Mouse (Mus musculus) liver, embryonic 12.5 days (tissue): ENCODE data around the gene Arfgef2. TPM values are rescaled to one million over a fixed set of nuclear protein-coding genes. Genes with fewer than 3 reads are reported as not detected.

ENCODE experiments used
- ATAC-seq: fragments of 200-750 bp; cut with Nextera tagmentation; 2 replicates; pipeline ENCODE4 v1.8.0; 2017; ENCODE audit warnings: moderate number of reproducible peaks, mild to moderate bottlenecking, moderate library complexity
- H3K27ac ChIP-seq: fragments of 300-500 bp; sonication (generic); 2 replicates; pipeline ENCODE4 v1.5.1; 2016; ENCODE audit warnings: mild to moderate bottlenecking
- H3K27me3 ChIP-seq: fragments of 300-500 bp; sonication (generic); replicated peaks from 2 replicates; pipeline ENCODE4 v1.6.1; 2016; ENCODE audit warnings: mild to moderate bottlenecking, moderate library complexity
- H3K36me3 ChIP-seq: fragments of 300-500 bp; sonication (generic); 2 replicates; pipeline ENCODE4 v1.6.1; 2016; ENCODE audit warnings: mild to moderate bottlenecking, moderate library complexity
- H3K4me1 ChIP-seq: fragments of 300-500 bp; sonication (generic); 2 replicates; pipeline ENCODE4 v1.6.1; 2016
- H3K4me2 ChIP-seq: fragments of 300-500 bp; sonication (generic); 2 replicates; pipeline ENCODE4 v1.6.1; 2016; ENCODE audit warnings: mild to moderate bottlenecking, moderate library complexity
- H3K4me3 ChIP-seq: fragments of 300-500 bp; sonication (generic); 2 replicates; pipeline ENCODE4 v1.5.1; 2016; ENCODE audit warnings: mild to moderate bottlenecking, moderate library complexity
- H3K9ac ChIP-seq: fragments of 300-500 bp; sonication (generic); 2 replicates; pipeline ENCODE4 v1.6.1; 2016; ENCODE audit warnings: mild to moderate bottlenecking, moderate library complexity
- H3K9me3 ChIP-seq: fragments of 300-500 bp; sonication (generic); replicated peaks from 2 replicates; pipeline ENCODE4 v1.6.1; 2016; ENCODE audit warnings: mild to moderate bottlenecking, moderate library complexity
- WGBS: fragments of 180-500 bp; shearing (Covaris S2); methylation state at CpG from one replicate; pipeline ENCODE4 v1.1.7; 2016; ENCODE audit not compliant: insufficient replicate concordance; 5-methylcytosine and 5-hydroxymethylcytosine counted together
- polyA plus RNA-seq: library from polyadenylated mRNA; unstranded; fragments of >200 nt; fragmentation: Nextera tagmentation; extraction: Ambion mirVana; gene quantifications from 2 replicates; pipeline ENCODE4 v1.2.1, GENCODE M21; 2016

Arfgef2 gene
- polyA plus RNA-seq, 1 experiment from 2014 or later, result 8.0 TPM

GRCm38 (mm10) chr2:166896368-166896767 lies 91.0 kb downstream of the Arfgef2 start:
- no peaks in the 10 kb centered on the region for H3K9me3 ChIP-seq
- peaks cover 5% of the 10 kb centered on the region for H3K4me1 ChIP-seq
- H3K27ac ChIP-seq, result no peak overlapping the region
- no peak overlapping the region for H3K9ac ChIP-seq
- no peak overlapping the region for H3K4me3 ChIP-seq
- peaks cover 57% of the 10 kb centered on the region for H3K36me3 ChIP-seq
- no peak overlapping the region for H3K4me2 ChIP-seq
- no peak for ATAC-seq
- WGBS, result 84% methylated on average over 13 of the region's 13 CpGs
- no peaks in the 10 kb centered on the region for H3K27me3 ChIP-seq

GRCm38 (mm10) chr2:166896974-166897373 lies 91.6 kb downstream of the Arfgef2 start:
- Histone ChIP-seq H3K36me3 (peaks cover 54% of the 10 kb centered on the region), H3K9me3 (no peaks in the 10 kb centered on the region), H3K27ac (no peak overlapping the region), H3K4me1 (peaks cover 5% of the 10 kb centered on the region), H3K4me3 (no peak overlapping the region), H3K27me3 (no peaks in the 10 kb centered on the region), H3K9ac (no peak overlapping the region), H3K4me2 (no peak overlapping the region)
- ATAC-seq, result no peak
- WGBS, result 79% methylated on average over 12 of the region's 12 CpGs

GRCm38 (mm10) chr2:166899161-166899560 lies 93.8 kb downstream of the Arfgef2 start:
- no peak for ATAC-seq
- Histone ChIP-seq H3K4me2 (no peak overlapping the region), H3K36me3 (peaks cover 32% of the 10 kb centered on the region), H3K27ac (no peak overlapping the region), H3K9ac (no peak overlapping the region), H3K9me3 (no peaks in the 10 kb centered on the region), H3K27me3 (no peaks in the 10 kb centered on the region), H3K4me1 (peaks cover 13% of the 10 kb centered on the region), H3K4me3 (no peak overlapping the region)
- 69% methylated on average over 2 of the region's 2 CpGs for WGBS

- peaks cover 26% of the 10 kb centered on the region for H3K36me3 ChIP-seq
- ATAC-seq, result no peak
- H3K4me3 ChIP-seq, result no peak overlapping the region
- H3K9me3 ChIP-seq, result no peaks in the 10 kb centered on the region
- H3K27me3 ChIP-seq, result no peaks in the 10 kb centered on the region
- H3K4me2 ChIP-seq, result no peak overlapping the region
- no peak overlapping the region for H3K27ac ChIP-seq
- no peak overlapping the region for H3K9ac ChIP-seq
- peaks cover 13% of the 10 kb centered on the region for H3K4me1 ChIP-seq
- 57% methylated on average over 3 of the region's 3 CpGs for WGBS
Observed at GRCm38 (mm10) chr2:166899746-166900145, 94.4 kb downstream of the Arfgef2 start.

DNA sequence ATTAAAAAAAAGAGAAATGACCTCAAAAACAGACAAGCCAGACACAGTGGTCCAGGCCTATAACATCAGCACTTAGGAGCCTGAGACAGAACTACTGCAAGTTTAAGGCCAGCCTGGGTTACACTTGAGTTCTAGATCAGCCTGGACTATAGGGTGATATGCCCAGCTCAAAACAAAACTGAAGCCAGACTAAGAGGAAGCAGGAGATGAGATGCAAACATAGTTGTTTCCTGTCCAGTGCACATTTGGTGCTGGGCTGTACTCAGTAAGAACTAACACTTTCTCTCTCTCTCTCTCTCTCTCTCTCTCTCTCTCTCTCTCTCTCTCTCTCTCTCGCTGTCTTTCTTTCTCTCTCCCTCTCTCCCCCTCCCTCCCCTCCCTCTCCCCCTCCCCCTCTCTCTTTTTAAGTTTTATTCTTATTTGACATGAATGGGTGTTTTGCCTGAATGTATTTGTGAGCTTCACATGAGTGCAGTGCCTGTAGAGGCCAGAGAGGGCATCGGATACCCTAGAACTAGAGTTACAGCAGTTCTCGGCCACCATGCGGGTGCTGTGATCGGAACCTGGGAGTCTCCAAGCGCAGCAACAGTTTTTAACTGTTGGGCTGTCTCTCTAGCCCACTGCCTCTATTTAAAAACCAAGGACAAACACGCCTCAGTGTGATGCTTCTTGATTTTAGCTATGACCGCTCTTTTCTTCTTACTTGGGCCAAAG lies 95.6 kb downstream of the Arfgef2 start:
- H3K9ac ChIP-seq, result no peak overlapping the region
- H3K4me3 ChIP-seq, result no peak overlapping the region
- 77% methylated on average over 8 of the region's 8 CpGs for WGBS
- no peaks in the 10 kb centered on the region for H3K27me3 ChIP-seq
- H3K4me1 ChIP-seq, result peaks cover 19% of the 10 kb centered on the region
- no peak overlapping the region for H3K27ac ChIP-seq
- peaks cover 15% of the 10 kb centered on the region for H3K36me3 ChIP-seq
- H3K4me2 ChIP-seq, result no peak overlapping the region
- no peak for ATAC-seq
- no peaks in the 10 kb centered on the region for H3K9me3 ChIP-seq

- Histone ChIP-seq H3K27me3 (no peaks in the 10 kb centered on the region), H3K4me2 (no peak overlapping the region), H3K9me3 (no peaks in the 10 kb centered on the region), H3K27ac (no peak overlapping the region), H3K9ac (no peak overlapping the region), H3K4me3 (no peak overlapping the region), H3K4me1 (peaks cover 29% of the 10 kb centered on the region), H3K36me3 (peaks cover 13% of the 10 kb centered on the region)
- 85% methylated on average over 6 of the region's 6 CpGs for WGBS
- no peak for ATAC-seq
Observed at GRCm38 (mm10) chr2:166903719-166904282, 98.4 kb downstream of the Arfgef2 start.

GRCm38 (mm10) chr2:166905711-166906522 lies 100.5 kb downstream of the Arfgef2 start, which contains the start of gene Cse1l:
Gene Cse1l, plus strand, starts transcription at chr2:166906040.
- under 1% methylated on average over 80 of the region's 80 CpGs for WGBS
- Histone ChIP-seq H3K4me1 (peaks cover 37% of the 10 kb centered on the region), H3K27ac (peak within 1 kb of the TSS; percentile 98), H3K9me3 (no peaks in the 10 kb centered on the region), H3K4me2 (peak within 1 kb of the TSS; percentile 85), H3K4me3 (peak within 1 kb of the TSS; percentile 79), H3K27me3 (no peaks in the 10 kb centered on the region), H3K9ac (peak within 1 kb of the TSS; percentile 92), H3K36me3 (peaks cover 29% of the 10 kb centered on the region)
- ATAC-seq, result peak; percentile 96

GRCm38 (mm10) chr2:166906523-166907182 lies 101.3 kb downstream of the Arfgef2 start:
- peaks cover 34% of the 10 kb centered on the region for H3K36me3 ChIP-seq
- peak overlapping the region; percentile 92 for H3K9ac ChIP-seq
- peak overlapping the region; percentile 98 for H3K27ac ChIP-seq
- peak overlapping the region; percentile 85 for H3K4me2 ChIP-seq
- WGBS, result 1% methylated on average over 28 of the region's 28 CpGs
- peak overlapping the region; percentile 79 for H3K4me3 ChIP-seq
- H3K27me3 ChIP-seq, result no peaks in the 10 kb centered on the region
- H3K4me1 ChIP-seq, result peaks cover 44% of the 10 kb centered on the region
- peak; percentile 63 for ATAC-seq
- no peaks in the 10 kb centered on the region for H3K9me3 ChIP-seq

DNA sequence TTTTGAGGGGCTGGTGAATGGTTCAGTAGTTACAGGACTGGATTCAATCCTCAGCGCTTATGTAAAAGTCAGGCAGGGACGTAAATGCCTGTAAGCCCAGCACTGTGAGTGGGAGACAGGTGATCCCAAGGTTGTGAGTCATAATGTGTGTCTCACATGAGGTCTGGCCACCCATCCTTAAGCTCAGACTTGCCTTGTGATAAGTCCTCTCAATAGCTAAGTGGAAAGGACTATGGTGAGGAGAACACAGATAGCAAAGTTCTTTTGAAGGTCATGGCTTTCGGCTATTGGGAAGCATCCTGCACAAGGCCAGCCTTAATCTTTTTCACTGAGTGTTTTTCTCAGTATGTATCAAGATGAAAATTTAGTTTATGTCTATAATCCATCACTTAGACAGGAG lies 104.3 kb downstream of the Arfgef2 start:
- Histone ChIP-seq H3K9ac (no peak overlapping the region), H3K4me1 (peaks cover 37% of the 10 kb centered on the region), H3K4me2 (no peak overlapping the region), H3K27me3 (no peaks in the 10 kb centered on the region), H3K9me3 (no peaks in the 10 kb centered on the region), H3K27ac (no peak overlapping the region), H3K4me3 (no peak overlapping the region), H3K36me3 (peaks cover 35% of the 10 kb centered on the region)
- WGBS, result 93% methylated on average over 3 of the region's 3 CpGs
- no peak for ATAC-seq

- WGBS, result 84% methylated on average over 8 of the region's 8 CpGs
- Histone ChIP-seq H3K4me3 (no peak overlapping the region), H3K9ac (no peak overlapping the region), H3K36me3 (peaks cover 39% of the 10 kb centered on the region), H3K4me1 (peaks cover 31% of the 10 kb centered on the region), H3K27me3 (no peaks in the 10 kb centered on the region), H3K9me3 (no peaks in the 10 kb centered on the region), H3K4me2 (no peak overlapping the region), H3K27ac (no peak overlapping the region)
- no peak for ATAC-seq
Observed at GRCm38 (mm10) chr2:166910536-166910935, 105.1 kb downstream of the Arfgef2 start.

DNA sequence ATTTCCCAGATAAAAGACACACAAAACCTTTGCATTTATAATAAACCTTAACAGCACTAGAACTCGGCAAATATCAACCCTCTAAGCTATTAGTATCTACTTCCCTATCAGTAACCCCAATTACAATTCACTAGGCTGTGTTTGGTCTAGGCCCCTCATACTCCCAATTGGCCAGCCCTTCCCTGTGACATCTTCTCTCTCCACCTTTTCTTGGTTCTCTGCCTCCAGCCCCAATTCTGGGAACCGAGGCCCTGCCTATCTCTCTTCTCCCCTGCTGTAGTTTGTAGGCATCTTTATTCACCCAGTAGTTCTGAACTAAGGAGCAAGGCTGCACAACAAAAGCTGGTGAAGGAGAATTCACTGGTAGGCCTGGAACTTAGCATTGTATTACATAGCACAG lies 118.6 kb downstream of the Arfgef2 start:
- WGBS, result 43% methylated on average over 2 of the region's 2 CpGs
- Histone ChIP-seq H3K4me3 (peak overlapping the region; percentile 5; the same call in 1 of the 2 replicates), H3K9me3 (no peaks in the 10 kb centered on the region), H3K27me3 (no peaks in the 10 kb centered on the region), H3K4me2 (peak overlapping the region; percentile 17), H3K9ac (no peak overlapping the region), H3K27ac (peak overlapping the region; percentile 23), H3K36me3 (peaks cover 96% of the 10 kb centered on the region), H3K4me1 (peaks cover 17% of the 10 kb centered on the region)
- peak; percentile 91 for ATAC-seq
